Mouse (Mus musculus) liver, adult 2 months (tissue): ENCODE results near the gene Gpank1. TPM values are rescaled to one million over a fixed set of nuclear protein-coding genes. Genes with fewer than 3 reads are reported as not detected.

Experiments
- DNase-seq: peaks from one replicate; pipeline ENCODE4 v3.0.0-alpha.2; 2011; ENCODE audit warnings: low read depth, low spot score; ENCODE audit errors: extremely low read depth
- H3K27ac ChIP-seq: fragments of 200-500 bp; replicated peaks from 2 replicates; pipeline ENCODE4 v1.5.1; 2012; ENCODE audit warnings: low read depth, mild to moderate bottlenecking, control low read depth, inconsistent platforms, low read length; ENCODE audit not compliant: insufficient read depth
- H3K27me3 ChIP-seq: fragments of 200-500 bp; 2 replicates; pipeline ENCODE4 v1.6.1; 2012; ENCODE audit warnings: mild to moderate bottlenecking, moderate library complexity, low read length, inconsistent platforms; ENCODE audit not compliant: control insufficient read depth, insufficient read depth
- H3K36me3 ChIP-seq: fragments of 200-500 bp; 2 replicates; pipeline ENCODE4 v1.6.1; 2012; ENCODE audit warnings: low read length, inconsistent platforms; ENCODE audit not compliant: control insufficient read depth, insufficient read depth
- H3K4me1 ChIP-seq: fragments of 200-500 bp; 2 replicates; pipeline ENCODE4 v1.6.1; 2011; ENCODE audit warnings: low read length; ENCODE audit not compliant: control insufficient read depth, insufficient read depth
- H3K4me3 ChIP-seq: fragments of 200-500 bp; 2 replicates; pipeline ENCODE4 v1.5.1; 2011; ENCODE audit warnings: low read depth, mild to moderate bottlenecking, control low read depth, low read length, moderate library complexity; ENCODE audit not compliant: insufficient read depth
- H3K79me2 ChIP-seq: fragments of 200-500 bp; 2 replicates; pipeline ENCODE4 v1.6.1; 2012; ENCODE audit warnings: inconsistent platforms, mild to moderate bottlenecking, low read length, moderate library complexity; ENCODE audit not compliant: control insufficient read depth, insufficient read depth
- H3K9ac ChIP-seq: fragments of 200-500 bp; 2 replicates; pipeline ENCODE4 v1.6.1; 2012; ENCODE audit warnings: low read depth, mild to moderate bottlenecking, control low read depth, inconsistent platforms, low read length
- CTCF ChIP-seq: fragments of 200-500 bp; IDR thresholded peaks from 2 replicates; pipeline ENCODE4 v1.5.1; 2011; ENCODE audit warnings: low read depth, low read length, control low read depth
- POLR2A ChIP-seq: fragments of 200-500 bp; IDR thresholded peaks from 2 replicates; pipeline ENCODE4 v1.6.1; 2011; ENCODE audit warnings: low read length, control low read depth; ENCODE audit not compliant: insufficient read depth; ENCODE audit errors: extremely low read depth
- whole genome bisulfite sequencing: fragments of 180-500 bp; shearing (Covaris S2); methylation state at CpG from one replicate; pipeline ENCODE4 v1.1.7; 2018; 5-methylcytosine and 5-hydroxymethylcytosine counted together
- polyA plus RNA-seq: library from polyadenylated mRNA; depleted of rRNA; stranded (reverse); fragments of >200 nt; gene quantifications from 2 replicates; pipeline ENCODE4 v1.2.3, GENCODE M21; 2012
- total RNA-seq: library from RNA; depleted of rRNA; stranded (reverse); fragments of >200 nt; gene quantifications from 2 replicates; pipeline ENCODE4 v1.2.3, GENCODE M21; 2014

The Gpank1 gene
- total and polyA plus RNA-seq, 2 experiments = 9.8 to 11.4 TPM

DNA sequence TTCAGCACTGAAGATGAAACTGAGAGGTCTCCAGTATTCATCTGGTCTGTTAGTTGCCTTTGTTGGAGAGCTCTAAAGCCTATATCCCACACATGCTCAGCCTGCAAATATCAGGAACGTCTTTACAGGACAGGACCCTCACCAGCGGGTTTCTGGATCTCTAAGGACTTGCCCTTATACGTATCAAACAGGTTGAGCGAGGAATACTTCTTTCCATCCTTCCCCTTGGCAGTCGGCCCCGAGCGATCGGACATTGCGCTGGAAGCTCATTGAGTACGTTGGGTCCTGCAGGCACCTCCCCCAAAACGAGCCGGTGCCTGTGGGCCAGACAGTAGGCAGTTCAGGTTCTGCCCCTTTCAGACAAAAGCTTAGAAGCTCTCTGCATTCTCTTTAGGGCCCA is 41.5 kb downstream of the Gpank1 start:
- no peak overlapping the region for H3K9ac ChIP-seq
- 8% methylated on average over 12 of the region's 12 CpGs for WGBS
- DNase-seq = peak; percentile 49
- peaks cover 5% of the 10 kb centered on the region for H3K4me1 ChIP-seq
- peaks cover 39% of the 10 kb centered on the region for H3K79me2 ChIP-seq
- no peaks in the 10 kb centered on the region for H3K27me3 ChIP-seq
- H3K36me3 ChIP-seq = peaks cover 41% of the 10 kb centered on the region
- H3K27ac ChIP-seq = no peak overlapping the region
- no peak overlapping the region for H3K4me3 ChIP-seq
- TF ChIP-seq CTCF = no peak
- no peak for TF ChIP-seq POLR2A

DNA sequence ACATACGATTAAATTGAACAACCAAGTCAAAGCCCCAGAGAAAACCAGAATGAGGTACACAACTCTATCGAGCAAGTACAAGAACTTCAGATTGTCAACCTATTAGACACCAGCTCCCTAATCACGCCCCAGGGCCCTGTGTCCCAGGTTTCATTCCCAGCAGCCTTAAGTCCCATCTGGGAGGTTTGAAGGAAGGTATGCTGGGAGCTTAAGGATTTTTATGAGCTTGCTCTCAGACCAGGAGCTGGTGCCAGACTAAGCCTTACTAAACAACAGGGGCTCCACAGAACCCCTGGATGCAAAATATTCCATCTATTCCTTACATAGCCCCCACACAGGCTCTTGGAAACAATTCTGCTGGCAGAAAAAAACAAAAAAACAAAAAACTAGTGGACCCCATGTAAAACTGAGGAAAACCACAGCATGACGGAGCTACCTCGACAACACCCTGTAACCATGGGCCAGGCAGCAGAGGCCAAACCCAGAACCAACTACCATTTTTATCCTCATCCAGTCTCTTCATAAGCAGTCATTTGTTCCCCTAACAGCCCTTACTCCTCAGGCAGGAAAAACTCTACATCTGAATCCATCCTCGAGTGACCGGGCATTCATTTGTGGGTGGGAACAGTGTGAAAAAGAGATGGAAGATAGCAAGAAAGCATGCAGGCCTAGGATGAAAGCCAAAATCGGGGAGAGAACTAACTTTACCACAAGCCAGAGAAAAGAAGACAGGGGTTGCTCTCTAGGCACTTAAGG is 42.2 kb downstream of the Gpank1 start:
- 3% methylated on average over 8 of the region's 8 CpGs for whole genome bisulfite sequencing
- Histone ChIP-seq H3K27ac (no peak overlapping the region; the same call in 1 of the 2 replicates), H3K27me3 (no peaks in the 10 kb centered on the region), H3K79me2 (peaks cover 36% of the 10 kb centered on the region), H3K36me3 (peaks cover 34% of the 10 kb centered on the region), H3K4me1 (peaks cover 5% of the 10 kb centered on the region), H3K9ac (peak overlapping the region; percentile 98), H3K4me3 (peak overlapping the region; percentile 93)
- TF ChIP-seq CTCF (no peak), POLR2A (no peak)
- peak; percentile 21 for DNase-seq

DNA sequence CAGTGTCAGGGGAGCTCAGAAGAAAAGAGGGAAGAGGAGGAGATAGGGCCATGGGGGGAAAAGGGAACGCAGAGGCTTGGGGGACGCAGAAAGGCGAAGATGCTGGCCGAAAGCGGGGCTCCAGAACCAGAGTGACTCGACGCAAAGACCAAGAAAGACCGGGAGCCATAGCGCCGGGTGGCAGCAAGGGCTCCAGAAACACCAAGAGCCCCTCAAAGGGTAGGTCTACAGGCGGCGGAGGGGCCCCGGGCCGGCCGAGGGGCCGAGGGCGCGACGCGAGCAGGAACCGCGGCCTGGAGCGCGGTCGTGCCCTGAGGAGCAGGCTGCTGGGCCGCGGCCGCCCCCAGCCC is 42.9 kb downstream of the Gpank1 start:
- no peak for DNase-seq
- 0% methylated on average over 27 of the region's 28 CpGs for WGBS

DNA sequence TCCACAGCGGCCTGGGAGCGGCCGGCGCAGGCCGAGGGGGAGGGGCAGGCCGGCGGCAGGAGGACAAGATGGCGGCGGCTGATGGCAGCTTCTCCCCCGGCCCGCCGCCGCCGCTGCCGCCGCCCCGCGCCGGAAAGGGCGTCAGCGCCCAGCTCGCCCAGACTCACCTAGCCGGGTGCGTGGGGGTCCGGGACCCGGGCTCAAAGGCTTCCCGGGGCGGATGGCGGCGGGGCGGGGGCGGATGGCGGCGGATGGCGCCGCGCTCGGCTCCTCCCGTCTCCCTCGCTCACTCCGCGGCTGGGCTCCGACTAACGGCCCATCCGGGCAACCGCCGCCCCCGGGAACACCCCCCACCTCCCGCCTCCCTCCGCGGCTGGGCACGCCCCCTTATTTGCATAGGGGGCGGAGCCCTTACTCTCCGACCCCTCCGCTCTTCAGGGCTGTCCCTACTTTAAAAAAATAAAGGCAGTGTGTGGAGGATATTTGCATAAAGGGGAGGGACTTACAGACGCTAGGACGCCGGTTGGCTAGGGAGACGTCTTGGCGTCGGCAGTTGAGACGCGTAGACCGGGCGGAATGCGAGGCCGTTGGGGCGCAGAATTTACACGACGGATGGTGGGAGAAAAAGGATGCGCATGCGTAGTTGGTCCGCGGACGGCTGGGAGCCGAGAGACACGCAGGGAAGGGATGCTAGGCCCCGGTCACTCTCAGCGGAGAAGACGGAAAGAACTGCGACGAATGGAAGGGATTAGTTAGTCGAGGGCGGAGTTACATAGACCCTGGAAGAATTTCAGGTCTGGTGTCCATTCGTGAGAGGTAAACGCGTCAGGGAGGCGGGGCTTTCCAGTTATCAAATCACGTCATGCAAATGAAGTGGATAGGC is 43.6 kb downstream of the Gpank1 start, which contains the start of gene Prrc2a:
Gene Prrc2a, minus strand, starts transcription at position 330 of the 883 bp plus-strand sequence.
- peak; percentile 98 for DNase-seq
- Histone ChIP-seq H3K4me1 (peaks cover 5% of the 10 kb centered on the region), H3K36me3 (peaks cover 21% of the 10 kb centered on the region), H3K9ac (peak within 1 kb of the TSS; percentile 98), H3K79me2 (peaks cover 31% of the 10 kb centered on the region), H3K27me3 (no peaks in the 10 kb centered on the region), H3K4me3 (peak within 1 kb of the TSS; percentile 93), H3K27ac (peak within 1 kb of the TSS; percentile 89)
- WGBS = under 1% methylated on average over 68 of the region's 89 CpGs
- no peak for TF ChIP-seq CTCF
- peak; percentile 61 for TF ChIP-seq POLR2A

More for the DNA sequence above, 42.9 kb downstream of the Gpank1 start:
- peaks cover 5% of the 10 kb centered on the region for H3K4me1 ChIP-seq
- no peaks in the 10 kb centered on the region for H3K27me3 ChIP-seq
- peak overlapping the region; percentile 98 for H3K9ac ChIP-seq
- peaks cover 34% of the 10 kb centered on the region for H3K79me2 ChIP-seq
- no peak for TF ChIP-seq POLR2A
- TF ChIP-seq CTCF = no peak
- H3K4me3 ChIP-seq = peak overlapping the region; percentile 93
- peaks cover 27% of the 10 kb centered on the region for H3K36me3 ChIP-seq
- H3K27ac ChIP-seq = peak overlapping the region; percentile 68

DNA sequence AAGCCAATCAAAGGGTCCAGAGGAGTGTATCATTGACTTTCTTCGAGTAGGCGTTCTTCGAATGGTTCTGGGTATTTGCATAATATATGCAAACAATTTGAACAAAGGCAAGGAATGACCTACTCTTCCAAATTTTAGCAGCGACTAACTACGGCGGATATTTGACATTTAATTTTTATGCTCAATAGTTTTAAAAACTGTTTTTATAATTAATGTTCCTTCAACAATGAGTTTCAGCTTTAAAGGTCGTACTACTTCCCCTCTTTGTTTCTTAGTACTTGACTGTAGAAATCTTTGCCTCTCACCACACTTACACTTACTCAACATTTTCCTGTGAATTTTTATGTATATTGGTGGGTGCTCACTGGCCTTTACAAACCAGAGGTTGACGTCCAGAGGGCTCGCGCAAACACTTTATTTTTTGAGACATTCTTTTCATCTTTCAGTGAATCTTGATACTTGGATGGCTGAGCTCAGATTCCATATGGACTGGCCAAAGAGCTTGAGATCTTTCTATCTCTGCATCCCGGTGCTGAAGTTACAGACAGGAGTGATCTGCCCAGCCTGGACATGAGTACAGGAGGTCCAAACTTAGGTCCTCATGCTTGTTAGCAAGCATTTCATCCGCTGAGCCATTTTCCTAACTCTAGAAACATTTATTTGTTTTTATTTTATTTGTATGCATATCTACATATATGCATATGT is 44.3 kb downstream of the Gpank1 start:
- TF ChIP-seq POLR2A = no peak
- H3K27ac ChIP-seq = no peak overlapping the region
- peaks cover 5% of the 10 kb centered on the region for H3K4me1 ChIP-seq
- no peaks in the 10 kb centered on the region for H3K27me3 ChIP-seq
- H3K4me3 ChIP-seq = no peak overlapping the region; the same call in 1 of the 2 replicates
- H3K9ac ChIP-seq = no peak overlapping the region
- WGBS = 26% methylated on average over 12 of the region's 12 CpGs
- no peak for DNase-seq
- peaks cover 26% of the 10 kb centered on the region for H3K79me2 ChIP-seq
- H3K36me3 ChIP-seq = peaks cover 13% of the 10 kb centered on the region
